Mouse (Mus musculus): ENCODE measurements at regions not wholly inside any gene's neighbourhood (a gene's known extent, or its start where the extent isn't known, plus 50 kb on each side); places are given as distances from the start of the nearest gene placed in this dataset.

DNA sequence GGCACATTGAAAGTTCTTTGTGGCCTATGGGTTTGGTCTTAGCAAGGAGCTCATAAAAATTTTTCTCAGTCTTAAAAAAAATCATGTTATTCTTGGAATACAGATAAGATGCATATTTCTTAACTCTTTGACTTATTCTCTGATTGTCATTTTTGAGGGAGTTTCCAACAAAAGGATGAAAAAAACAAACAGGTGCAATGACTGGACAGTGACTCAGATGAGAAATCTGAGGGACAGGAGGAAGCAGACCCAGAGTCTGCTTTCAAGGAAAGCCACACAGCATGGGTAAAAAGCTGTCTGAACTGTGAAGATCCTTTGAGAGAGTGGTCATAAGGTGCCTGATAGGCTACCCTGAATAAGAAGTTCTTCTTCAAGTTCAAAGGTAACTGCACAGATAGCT is 363.8 kb upstream of the Marcks start:
- no peak for ATAC-seq (ENCODE audit: insufficient read depth)

DNA sequence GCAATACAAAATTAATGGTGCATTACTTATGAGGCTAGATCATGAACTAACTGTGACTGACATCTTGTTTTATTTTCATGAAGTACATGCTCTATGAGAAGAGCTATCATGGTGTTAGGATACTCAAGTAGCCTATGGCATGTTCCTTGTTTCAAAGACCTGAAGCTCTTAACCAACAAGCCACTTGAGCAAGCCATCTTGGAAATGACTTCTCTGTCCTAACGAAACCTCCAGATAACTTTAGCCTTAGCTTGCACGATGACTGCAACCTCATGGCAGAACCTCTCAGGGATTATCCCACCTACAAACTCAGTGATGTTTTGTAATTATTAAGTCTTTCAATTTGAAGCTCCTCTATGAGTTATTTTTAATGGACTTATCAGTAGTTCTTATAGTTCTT is 362.3 kb upstream of the Marcks start:
- H3K4me2 ChIP-seq (ENCODE audit: low read depth) = no peak overlapping the region
- TF ChIP-seq EP300 (IDR thresholded peaks at IDR 0.05; ENCODE audit: low read depth) (no peak), CTCF (IDR thresholded peaks at IDR 0.05; ENCODE audit: low read depth) (no peak)

More for the DNA sequence above, 363.8 kb upstream of the Marcks start:
- Histone ChIP-seq H3K4me1 (replicated peaks; ENCODE audit: control insufficient read depth in 2 of 2, insufficient read depth in 2 of 2, low read length in 1 of 2) (no peaks in the 10 kb centered on the region), H3K36me3 (replicated peaks; ENCODE audit: control insufficient read depth, insufficient read depth, low read depth) (no peaks in the 10 kb centered on the region), H3K4me3 (ENCODE audit: insufficient read depth in 1 of 2, low read depth in 2 of 2, low read length in 2 of 2) (no peak overlapping the region), H3K27me3 (ENCODE audit: control insufficient read depth, insufficient read depth, low read length) (no peaks in the 10 kb centered on the region), H3K9me3 (ENCODE audit: control insufficient read depth, low read length) (no peaks in the 10 kb centered on the region), H3K4me2 (ENCODE audit: low read depth) (no peak overlapping the region), H3K9ac (replicated peaks) (no peak overlapping the region), H3K27ac (no peak overlapping the region)
- TF ChIP-seq CTCF (IDR thresholded peaks at IDR 0.05; ENCODE audit: low read depth) (no peak), EP300 (IDR thresholded peaks at IDR 0.05; ENCODE audit: low read depth) (no peak)
- DNase-seq (ENCODE audit: low read depth in 3 of 3, low spot score in 3 of 3) = no peak

GRCm38 (mm10) chr10:37495467-37495866 is 356.7 kb upstream of the Marcks start:
- H3K36me3 ChIP-seq (replicated peaks; ENCODE audit: control insufficient read depth, insufficient read depth, low read depth) = no peaks in the 10 kb centered on the region
- DNase-seq (ENCODE audit: low read depth in 3 of 3, low spot score in 3 of 3) (no peak), ATAC-seq (ENCODE audit: insufficient read depth) (no peak)
- H3K27ac ChIP-seq = no peak overlapping the region
- H3K4me3 ChIP-seq (ENCODE audit: insufficient read depth in 1 of 2, low read depth in 2 of 2, low read length in 2 of 2) = no peak overlapping the region
- H3K9me3 ChIP-seq (ENCODE audit: control insufficient read depth, low read length) = no peaks in the 10 kb centered on the region
- H3K4me1 ChIP-seq (replicated peaks; ENCODE audit: control insufficient read depth in 2 of 2, insufficient read depth in 2 of 2, low read length in 1 of 2) = no peaks in the 10 kb centered on the region
- no peaks in the 10 kb centered on the region for H3K27me3 ChIP-seq (ENCODE audit: control insufficient read depth, insufficient read depth, low read length)
- TF ChIP-seq CTCF (IDR thresholded peaks at IDR 0.05; ENCODE audit: low read depth) = no peak
- TF ChIP-seq EP300 (IDR thresholded peaks at IDR 0.05; ENCODE audit: low read depth) = no peak
- no peak overlapping the region for H3K4me2 ChIP-seq (ENCODE audit: low read depth)
- 56% methylated on average over 1 of the region's 1 CpGs for WGBS (ENCODE audit: insufficient replicate concordance)
- H3K9ac ChIP-seq (replicated peaks) = no peak overlapping the region

More for the DNA sequence above, 362.3 kb upstream of the Marcks start:
- no peak overlapping the region for H3K27ac ChIP-seq
- H3K9ac ChIP-seq (replicated peaks) = no peak overlapping the region
- 83% methylated on average over 2 of the region's 2 CpGs for WGBS (ENCODE audit: insufficient replicate concordance)
- H3K9me3 ChIP-seq (ENCODE audit: control insufficient read depth, low read length) = no peaks in the 10 kb centered on the region
- no peak overlapping the region for H3K4me3 ChIP-seq (ENCODE audit: insufficient read depth in 1 of 2, low read depth in 2 of 2, low read length in 2 of 2)
- ATAC-seq (ENCODE audit: insufficient read depth) (no peak), DNase-seq (ENCODE audit: low read depth in 3 of 3, low spot score in 3 of 3) (no peak)
- H3K27me3 ChIP-seq (ENCODE audit: control insufficient read depth, insufficient read depth, low read length) = no peaks in the 10 kb centered on the region
- no peaks in the 10 kb centered on the region for H3K36me3 ChIP-seq (replicated peaks; ENCODE audit: control insufficient read depth, insufficient read depth, low read depth)
- no peaks in the 10 kb centered on the region for H3K4me1 ChIP-seq (replicated peaks; ENCODE audit: control insufficient read depth in 2 of 2, insufficient read depth in 2 of 2, low read length in 1 of 2)

GRCm38 (mm10) chr10:37494552-37495166 is 355.9 kb upstream of the Marcks start:
- TF ChIP-seq EP300 (IDR thresholded peaks at IDR 0.05; ENCODE audit: low read depth) = no peak
- TF ChIP-seq CTCF (IDR thresholded peaks at IDR 0.05; ENCODE audit: low read depth) = no peak
- ATAC-seq (ENCODE audit: insufficient read depth) = no peak
- WGBS (ENCODE audit: insufficient replicate concordance) = 39% methylated on average over 3 of the region's 3 CpGs
- Histone ChIP-seq H3K27ac (no peak overlapping the region), H3K4me1 (replicated peaks; ENCODE audit: control insufficient read depth in 2 of 2, insufficient read depth in 2 of 2, low read length in 1 of 2) (no peaks in the 10 kb centered on the region), H3K27me3 (ENCODE audit: control insufficient read depth, insufficient read depth, low read length) (no peaks in the 10 kb centered on the region), H3K4me3 (ENCODE audit: insufficient read depth in 1 of 2, low read depth in 2 of 2, low read length in 2 of 2) (no peak overlapping the region), H3K9ac (replicated peaks) (no peak overlapping the region), H3K4me2 (ENCODE audit: low read depth) (no peak overlapping the region), H3K9me3 (ENCODE audit: control insufficient read depth, low read length) (no peaks in the 10 kb centered on the region), H3K36me3 (replicated peaks; ENCODE audit: control insufficient read depth, insufficient read depth, low read depth) (no peaks in the 10 kb centered on the region)
- no peak for DNase-seq (ENCODE audit: low read depth in 3 of 3, low spot score in 3 of 3)

DNA sequence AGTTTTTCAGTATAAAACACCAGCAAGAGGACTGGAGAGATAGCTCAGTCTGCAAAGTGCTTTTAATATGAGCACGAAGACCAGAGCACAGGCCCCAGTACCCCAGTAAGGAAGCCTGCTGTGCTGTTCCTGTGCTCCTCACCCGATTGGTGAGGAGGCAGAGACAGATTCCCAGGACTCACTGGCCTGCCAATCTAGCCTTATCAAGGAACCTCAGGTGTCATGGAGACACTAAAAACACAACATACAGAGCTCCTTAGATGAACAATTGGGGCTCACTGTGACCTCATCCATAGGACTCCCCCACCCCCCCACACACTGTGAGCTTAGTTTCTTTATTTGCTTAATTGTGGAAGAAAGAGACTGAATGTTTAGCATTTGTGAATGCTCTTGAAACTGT is 355.4 kb upstream of the Marcks start:
- no peaks in the 10 kb centered on the region for H3K36me3 ChIP-seq (replicated peaks; ENCODE audit: control insufficient read depth, insufficient read depth, low read depth)
- no peak for DNase-seq (ENCODE audit: low read depth in 3 of 3, low spot score in 3 of 3)
- no peak overlapping the region for H3K9ac ChIP-seq (replicated peaks)
- H3K4me2 ChIP-seq (ENCODE audit: low read depth) = no peak overlapping the region
- WGBS (ENCODE audit: insufficient replicate concordance) = 22% methylated on average over 2 of the region's 2 CpGs
- no peak overlapping the region for H3K4me3 ChIP-seq (ENCODE audit: insufficient read depth in 1 of 2, low read depth in 2 of 2, low read length in 2 of 2)
- no peak overlapping the region for H3K27ac ChIP-seq
- no peak for ATAC-seq (ENCODE audit: insufficient read depth)
- no peak for TF ChIP-seq EP300 (IDR thresholded peaks at IDR 0.05; ENCODE audit: low read depth)
- TF ChIP-seq CTCF (IDR thresholded peaks at IDR 0.05; ENCODE audit: low read depth) = no peak
- H3K9me3 ChIP-seq (ENCODE audit: control insufficient read depth, low read length) = no peaks in the 10 kb centered on the region
- H3K4me1 ChIP-seq (replicated peaks; ENCODE audit: control insufficient read depth in 2 of 2, insufficient read depth in 2 of 2, low read length in 1 of 2) = no peaks in the 10 kb centered on the region
- no peaks in the 10 kb centered on the region for H3K27me3 ChIP-seq (ENCODE audit: control insufficient read depth, insufficient read depth, low read length)
